Mouse (Mus musculus) thymus, adult 2 months (tissue): ENCODE measurements around the gene Gm20388.

Source experiments
- CTCF ChIP-seq: fragments of 200-500 bp; IDR thresholded peaks from 2 replicates; pipeline ENCODE4 v1.5.1; 2012; ENCODE audit warnings: mild to moderate bottlenecking, control low read depth, low read length, moderate library complexity, borderline replicate concordance; ENCODE audit not compliant: control insufficient read depth, poor library complexity, insufficient read depth; ENCODE audit errors: extremely low read depth
- POLR2A ChIP-seq: fragments of 200-500 bp; IDR thresholded peaks from 2 replicates; pipeline ENCODE4 v1.6.1; 2012; ENCODE audit warnings: mild to moderate bottlenecking, low read length, control low read depth, moderate library complexity; ENCODE audit not compliant: control insufficient read depth, poor library complexity, insufficient read depth; ENCODE audit errors: extremely low read depth

- TF ChIP-seq POLR2A = no peak
- no peak for TF ChIP-seq CTCF
Measured at GRCm38 (mm10) chr8:122304058-122304457, 2393.4 kb downstream of the Gm20388 start.
